Mouse (Mus musculus) lung, embryonic 15.5 days (tissue): ENCODE measurements around the gene Rhobtb1. TPM values are rescaled to one million over a fixed set of nuclear protein-coding genes. Genes with fewer than 3 reads are reported as not detected.

Source experiments
- ATAC-seq: fragments of 200-750 bp; cut with Nextera tagmentation; 2 replicates; pipeline ENCODE4 v1.8.0; 2017; ENCODE audit warnings: moderate number of reproducible peaks, borderline replicate concordance; ENCODE audit not compliant: low FRiP score, low TSS enrichment; ENCODE audit errors: extremely low read depth
- H3K27ac ChIP-seq: fragments of 300-500 bp; sonication (generic); 2 replicates; pipeline ENCODE4 v1.5.1; 2015; ENCODE audit warnings: moderate library complexity, mild to moderate bottlenecking, inconsistent platforms
- H3K27me3 ChIP-seq: fragments of 300-500 bp; sonication (generic); 2 replicates; pipeline ENCODE4 v1.6.1; 2015; ENCODE audit warnings: inconsistent platforms
- H3K36me3 ChIP-seq: fragments of 300-500 bp; sonication (generic); 2 replicates; pipeline ENCODE4 v1.6.1; 2015; ENCODE audit warnings: inconsistent platforms
- H3K4me1 ChIP-seq: fragments of 300-500 bp; sonication (generic); 2 replicates; pipeline ENCODE4 v1.6.1; 2015; ENCODE audit warnings: inconsistent platforms
- H3K4me2 ChIP-seq: fragments of 300-500 bp; sonication (generic); 2 replicates; pipeline ENCODE4 v1.6.1; 2015; ENCODE audit warnings: inconsistent platforms, mild to moderate bottlenecking, moderate library complexity
- H3K4me3 ChIP-seq: fragments of 300-500 bp; sonication (generic); 2 replicates; pipeline ENCODE4 v1.5.1; 2015; ENCODE audit warnings: mild to moderate bottlenecking, inconsistent platforms
- H3K9ac ChIP-seq: fragments of 300-500 bp; sonication (generic); 2 replicates; pipeline ENCODE4 v1.6.1; 2015; ENCODE audit warnings: inconsistent platforms
- H3K9me3 ChIP-seq: fragments of 300-500 bp; sonication (generic); 2 replicates; pipeline ENCODE4 v1.6.1; 2016; ENCODE audit warnings: inconsistent platforms
- WGBS: fragments of 180-500 bp; shearing (Covaris S2); methylation state at CpG from one replicate; pipeline ENCODE4 v1.1.7; 2015; 5-methylcytosine and 5-hydroxymethylcytosine counted together
- polyA plus RNA-seq: library from polyadenylated mRNA; unstranded; fragments of >200 nt; fragmentation: Nextera tagmentation; extraction: Ambion mirVana; gene quantifications from 2 replicates; pipeline ENCODE4 v1.2.1, GENCODE M21; 2015

The Rhobtb1 gene
- polyA plus RNA-seq, 1 experiment from 2014 or later = 15.7 TPM

DNA sequence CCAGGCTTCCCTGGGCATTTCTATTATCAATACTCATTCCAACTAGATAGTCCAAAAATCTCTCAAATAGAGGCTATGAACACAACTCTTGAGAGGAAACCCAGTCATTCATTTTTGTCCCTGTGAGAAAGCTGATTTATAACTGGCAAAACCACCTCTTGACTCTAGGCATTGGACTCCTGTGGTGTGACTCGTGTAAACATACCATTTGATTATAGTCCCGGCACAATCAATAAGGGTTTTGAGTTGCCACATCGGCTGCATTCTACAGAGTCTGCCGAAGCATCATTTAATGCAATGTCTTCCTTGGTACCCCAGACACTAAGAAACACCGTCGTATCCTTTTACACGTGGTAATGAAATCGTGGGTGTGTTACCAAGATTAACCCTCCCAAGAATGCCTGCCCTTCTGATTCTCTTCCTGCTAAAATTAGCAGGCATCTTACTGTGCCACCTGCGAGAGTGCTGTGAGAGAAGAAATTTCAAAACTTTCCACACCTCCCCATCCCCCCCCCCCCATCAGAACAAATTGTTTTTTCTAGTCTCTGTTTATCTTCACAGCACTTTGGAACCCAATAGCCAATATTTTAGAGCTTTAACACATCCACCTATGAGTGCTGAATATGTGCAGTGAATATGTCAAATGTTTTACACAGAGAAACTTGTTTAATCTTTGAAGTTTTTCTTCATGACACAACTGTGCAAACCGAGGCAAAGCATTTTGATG lies 39.4 kb downstream of the Rhobtb1 start:
- no peaks in the 10 kb centered on the region for H3K27me3 ChIP-seq
- no peak for ATAC-seq
- H3K9me3 ChIP-seq = no peaks in the 10 kb centered on the region
- H3K36me3 ChIP-seq = no peaks in the 10 kb centered on the region
- H3K4me2 ChIP-seq = no peak overlapping the region
- H3K9ac ChIP-seq = no peak overlapping the region
- no peak overlapping the region for H3K4me3 ChIP-seq
- WGBS = 67% methylated on average over 10 of the region's 10 CpGs
- H3K27ac ChIP-seq = no peak overlapping the region
- peaks cover 5% of the 10 kb centered on the region for H3K4me1 ChIP-seq

- Histone ChIP-seq H3K9me3 (no peaks in the 10 kb centered on the region), H3K4me2 (no peak overlapping the region), H3K4me3 (no peak overlapping the region), H3K36me3 (no peaks in the 10 kb centered on the region), H3K4me1 (no peaks in the 10 kb centered on the region), H3K27ac (no peak overlapping the region), H3K27me3 (no peaks in the 10 kb centered on the region), H3K9ac (no peak overlapping the region)
- 89% methylated on average over 5 of the region's 5 CpGs for WGBS
- ATAC-seq = no peak
Measured at GRCm38 (mm10) chr10:69192266-69192665, 41.0 kb downstream of the Rhobtb1 start.

DNA sequence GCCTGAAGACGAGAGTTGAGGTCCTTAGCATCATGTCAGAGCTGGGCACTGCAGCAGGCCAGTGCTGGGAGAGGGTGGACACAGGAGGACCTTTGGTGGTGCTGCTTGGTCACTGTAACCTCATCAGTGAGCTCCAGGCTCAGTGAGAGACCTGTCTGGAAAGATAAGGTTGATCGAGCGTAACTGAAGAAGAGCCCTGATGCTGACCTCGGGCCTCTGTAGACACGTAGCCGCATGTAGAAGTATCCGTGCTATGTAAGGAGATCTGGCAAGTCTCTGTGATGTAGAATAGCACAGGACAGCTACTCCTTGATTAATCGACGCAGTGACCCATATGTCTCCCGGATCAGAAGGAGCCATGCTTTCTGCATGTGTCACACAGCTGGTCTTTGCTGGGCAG lies 42.5 kb downstream of the Rhobtb1 start:
- H3K36me3 ChIP-seq = no peaks in the 10 kb centered on the region
- no peaks in the 10 kb centered on the region for H3K9me3 ChIP-seq
- H3K9ac ChIP-seq = no peak overlapping the region
- H3K4me3 ChIP-seq = no peak overlapping the region
- ATAC-seq = no peak
- no peak overlapping the region for H3K4me2 ChIP-seq
- H3K4me1 ChIP-seq = no peaks in the 10 kb centered on the region
- H3K27ac ChIP-seq = no peak overlapping the region
- 88% methylated on average over 10 of the region's 10 CpGs for WGBS
- no peaks in the 10 kb centered on the region for H3K27me3 ChIP-seq

- Histone ChIP-seq H3K4me2 (no peak overlapping the region), H3K9me3 (no peaks in the 10 kb centered on the region), H3K36me3 (no peaks in the 10 kb centered on the region), H3K27me3 (no peaks in the 10 kb centered on the region), H3K4me3 (no peak overlapping the region), H3K4me1 (no peaks in the 10 kb centered on the region), H3K9ac (no peak overlapping the region), H3K27ac (no peak overlapping the region)
- 25% methylated on average over 8 of the region's 8 CpGs for WGBS
- no peak for ATAC-seq
Measured at GRCm38 (mm10) chr10:69204677-69205400, 53.6 kb downstream of the Rhobtb1 start.

GRCm38 (mm10) chr10:69206081-69206480 lies 54.8 kb downstream of the Rhobtb1 start:
- Histone ChIP-seq H3K27me3 (no peaks in the 10 kb centered on the region), H3K27ac (no peak overlapping the region), H3K4me2 (no peak overlapping the region), H3K4me3 (no peak overlapping the region), H3K9me3 (no peaks in the 10 kb centered on the region), H3K4me1 (no peaks in the 10 kb centered on the region; the same call in 1 of the 2 replicates), H3K36me3 (no peaks in the 10 kb centered on the region), H3K9ac (no peak overlapping the region)
- no peak for ATAC-seq
- 65% methylated on average over 6 of the region's 6 CpGs for WGBS

DNA sequence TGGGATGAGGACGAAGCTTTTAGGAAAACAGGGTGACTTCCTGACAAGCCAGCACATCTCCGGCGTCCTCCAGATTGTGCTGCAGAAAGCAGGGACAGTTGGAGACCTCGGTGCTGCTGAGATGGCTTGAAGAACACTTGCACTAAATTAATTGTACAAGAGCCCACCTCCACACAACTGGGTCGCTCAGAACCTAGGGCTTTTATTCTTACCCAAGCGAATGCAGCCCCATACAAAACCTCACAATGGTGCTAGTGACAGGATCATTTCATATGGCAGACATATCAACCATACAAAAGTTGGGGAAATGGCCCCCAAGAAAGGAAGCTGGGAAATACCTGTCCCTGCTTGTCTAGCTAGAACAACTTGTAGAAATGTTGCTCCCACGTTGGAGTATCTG lies 56.2 kb downstream of the Rhobtb1 start:
- H3K9me3 ChIP-seq = no peaks in the 10 kb centered on the region
- H3K4me1 ChIP-seq = peaks cover 4% of the 10 kb centered on the region; the same call in 1 of the 2 replicates
- ATAC-seq = no peak
- no peaks in the 10 kb centered on the region for H3K36me3 ChIP-seq
- no peak overlapping the region for H3K4me3 ChIP-seq
- no peaks in the 10 kb centered on the region for H3K27me3 ChIP-seq
- H3K4me2 ChIP-seq = no peak overlapping the region
- WGBS = 81% methylated on average over 7 of the region's 7 CpGs
- H3K9ac ChIP-seq = no peak overlapping the region
- no peak overlapping the region for H3K27ac ChIP-seq

GRCm38 (mm10) chr10:69207981-69208630 lies 56.9 kb downstream of the Rhobtb1 start:
- H3K4me2 ChIP-seq = no peak overlapping the region
- no peaks in the 10 kb centered on the region for H3K36me3 ChIP-seq
- H3K9ac ChIP-seq = no peak overlapping the region
- H3K27ac ChIP-seq = no peak overlapping the region
- no peak overlapping the region for H3K4me3 ChIP-seq
- H3K27me3 ChIP-seq = no peaks in the 10 kb centered on the region
- peaks cover 4% of the 10 kb centered on the region; the same call in 1 of the 2 replicates for H3K4me1 ChIP-seq
- WGBS = 83% methylated on average over 15 of the region's 15 CpGs
- no peak for ATAC-seq
- H3K9me3 ChIP-seq = no peaks in the 10 kb centered on the region

- no peak overlapping the region for H3K4me2 ChIP-seq
- no peak overlapping the region for H3K9ac ChIP-seq
- 90% methylated on average over 3 of the region's 3 CpGs for WGBS
- H3K4me1 ChIP-seq = peaks cover 6% of the 10 kb centered on the region; the same call in 1 of the 2 replicates
- no peaks in the 10 kb centered on the region for H3K27me3 ChIP-seq
- H3K27ac ChIP-seq = no peak overlapping the region
- no peak for ATAC-seq
- H3K36me3 ChIP-seq = no peaks in the 10 kb centered on the region
- H3K9me3 ChIP-seq = no peaks in the 10 kb centered on the region
- H3K4me3 ChIP-seq = no peak overlapping the region
Measured at GRCm38 (mm10) chr10:69208705-69209104, 57.5 kb downstream of the Rhobtb1 start.

DNA sequence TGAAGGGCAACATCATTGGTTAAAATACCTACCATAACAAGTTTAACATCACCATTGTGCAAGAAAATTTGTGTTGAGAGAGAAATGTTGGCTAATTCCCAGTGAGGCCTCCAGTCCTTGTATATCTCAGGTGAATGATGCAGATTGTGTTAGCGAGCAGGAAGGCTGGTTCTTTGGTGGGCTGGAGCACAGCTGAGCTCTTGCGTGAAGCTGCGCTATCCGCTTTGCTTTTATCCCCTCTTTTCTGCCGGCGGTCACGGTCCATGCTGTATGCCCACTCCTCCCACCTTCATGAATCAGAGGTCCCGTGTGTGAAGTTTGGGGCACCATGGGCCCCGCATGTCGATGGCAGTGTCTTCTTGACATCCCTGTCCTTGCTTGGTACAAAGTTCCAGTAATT lies 58.8 kb downstream of the Rhobtb1 start:
- no peak for ATAC-seq
- no peaks in the 10 kb centered on the region for H3K27me3 ChIP-seq
- H3K27ac ChIP-seq = no peak overlapping the region
- no peaks in the 10 kb centered on the region for H3K9me3 ChIP-seq
- WGBS = 93% methylated on average over 10 of the region's 10 CpGs
- H3K4me2 ChIP-seq = no peak overlapping the region
- H3K4me3 ChIP-seq = no peak overlapping the region
- H3K9ac ChIP-seq = no peak overlapping the region
- peaks cover 11% of the 10 kb centered on the region; the same call in 1 of the 2 replicates for H3K4me1 ChIP-seq
- no peaks in the 10 kb centered on the region for H3K36me3 ChIP-seq

GRCm38 (mm10) chr10:69210659-69211058 lies 59.4 kb downstream of the Rhobtb1 start:
- Histone ChIP-seq H3K27me3 (no peaks in the 10 kb centered on the region), H3K9ac (no peak overlapping the region), H3K4me2 (no peak overlapping the region), H3K4me1 (peaks cover 11% of the 10 kb centered on the region; the same call in 1 of the 2 replicates), H3K9me3 (no peaks in the 10 kb centered on the region), H3K36me3 (no peaks in the 10 kb centered on the region), H3K4me3 (no peak overlapping the region), H3K27ac (no peak overlapping the region)
- ATAC-seq = no peak
- 75% methylated on average over 5 of the region's 5 CpGs for WGBS

- ATAC-seq = no peak
- H3K4me3 ChIP-seq = peak overlapping the region; percentile 75
- H3K27me3 ChIP-seq = no peaks in the 10 kb centered on the region
- peak overlapping the region; percentile 95 for H3K4me2 ChIP-seq
- peak overlapping the region; percentile 87; the same call in 1 of the 2 replicates for H3K9ac ChIP-seq
- peaks cover 11% of the 10 kb centered on the region; the same call in 1 of the 2 replicates for H3K4me1 ChIP-seq
- no peaks in the 10 kb centered on the region for H3K9me3 ChIP-seq
- 0 out of 2 replicates have a peak, but pooled peaks cover 3% of the 10 kb centered on the region for H3K36me3 ChIP-seq
- peak overlapping the region; percentile 98 for H3K27ac ChIP-seq
- 42% methylated on average over 8 of the region's 8 CpGs for WGBS
Measured at GRCm38 (mm10) chr10:69211560-69211959, 60.3 kb downstream of the Rhobtb1 start.
